Mouse (Mus musculus) testis, adult 2 months (tissue): ENCODE measurements around the gene Cramp1l. TPM values are rescaled to one million over a fixed set of nuclear protein-coding genes. Genes with fewer than 3 reads are reported as not detected.
A peak's percentile ranks its signal among the peaks of the same experiment; 100 is the strongest.

Experiments used
- H3K27ac ChIP-seq: fragments of 200-500 bp; 2 replicates; pipeline ENCODE4 v1.5.1; 2012; ENCODE audit warnings: low read depth, low read length; ENCODE audit not compliant: control insufficient read depth, insufficient read depth
- H3K27me3 ChIP-seq: fragments of 200-500 bp; 2 replicates; pipeline ENCODE4 v1.6.1; 2012; ENCODE audit warnings: mild to moderate bottlenecking, low read length, moderate library complexity; ENCODE audit not compliant: control insufficient read depth, insufficient read depth
- H3K36me3 ChIP-seq: fragments of 200-500 bp; 2 replicates; pipeline ENCODE4 v1.6.1; 2012; ENCODE audit warnings: mild to moderate bottlenecking, low read length; ENCODE audit not compliant: control insufficient read depth, insufficient read depth
- H3K4me1 ChIP-seq: fragments of 200-500 bp; 2 replicates; pipeline ENCODE4 v1.6.1; 2012; ENCODE audit warnings: low read length; ENCODE audit not compliant: control insufficient read depth, insufficient read depth
- H3K4me3 ChIP-seq: fragments of 200-500 bp; 2 replicates; pipeline ENCODE4 v1.5.1; 2012; ENCODE audit warnings: low read depth, mild to moderate bottlenecking, low read length, moderate library complexity, mixed read lengths; ENCODE audit not compliant: control insufficient read depth
- CTCF ChIP-seq: fragments of 200-500 bp; IDR thresholded peaks from 2 replicates; pipeline ENCODE4 v1.5.1; 2012; ENCODE audit warnings: low read depth, mild to moderate bottlenecking, inconsistent platforms, low read length, moderate library complexity; ENCODE audit not compliant: control insufficient read depth, insufficient read depth, insufficient replicate concordance
- POLR2A ChIP-seq: fragments of 200-500 bp; IDR thresholded peaks from 2 replicates; pipeline ENCODE4 v1.6.1; 2012; ENCODE audit warnings: low read depth, mild to moderate bottlenecking, inconsistent platforms, low read length, moderate library complexity; ENCODE audit not compliant: control insufficient read depth
- polyA plus RNA-seq: library from polyadenylated mRNA; depleted of rRNA; stranded (reverse); fragments of >200 nt; gene quantifications from 2 replicates; pipeline ENCODE4 v1.2.3, GENCODE M21; 2012

Gene Cramp1l
- polyA plus RNA-seq, 1 experiment = 27.6 TPM

GRCm38 (mm10) chr17:25047143-25047542, 31.6 kb upstream of the Cramp1l start:
- H3K27ac ChIP-seq = 0 out of 2 replicates have a peak overlapping the region, but pooled peaks have one; percentile 44
- H3K4me1 ChIP-seq = no peaks in the 10 kb centered on the region
- H3K36me3 ChIP-seq = peaks cover 4% of the 10 kb centered on the region
- no peak for TF ChIP-seq CTCF
- TF ChIP-seq POLR2A = no peak
- no peaks in the 10 kb centered on the region for H3K27me3 ChIP-seq
- H3K4me3 ChIP-seq = no peak overlapping the region

DNA sequence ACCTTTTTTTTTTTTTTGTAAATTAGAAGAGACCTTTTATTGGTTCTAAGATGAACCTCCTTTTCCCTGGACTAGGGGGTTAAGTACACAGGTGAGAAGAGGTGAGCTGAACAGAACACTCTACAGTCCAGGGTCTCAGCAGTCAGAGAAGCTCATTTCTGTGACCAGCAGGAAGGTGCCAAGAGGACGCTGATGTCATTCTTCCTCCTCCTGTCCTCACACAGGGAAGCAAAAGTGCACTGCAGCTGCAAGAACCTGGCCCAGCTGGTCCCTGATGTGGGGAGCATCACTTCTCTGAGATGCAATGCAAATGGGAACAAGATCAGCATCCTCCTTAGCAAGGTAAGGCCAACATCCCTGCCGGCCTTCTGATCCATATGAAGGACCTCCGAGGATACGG, 29.7 kb upstream of the Cramp1l start:
- no peaks in the 10 kb centered on the region for H3K4me1 ChIP-seq
- no peaks in the 10 kb centered on the region for H3K27me3 ChIP-seq
- H3K4me3 ChIP-seq = no peak overlapping the region
- TF ChIP-seq CTCF = no peak
- no peak for TF ChIP-seq POLR2A
- peaks cover 2% of the 10 kb centered on the region for H3K36me3 ChIP-seq
- H3K27ac ChIP-seq = no peak overlapping the region

DNA sequence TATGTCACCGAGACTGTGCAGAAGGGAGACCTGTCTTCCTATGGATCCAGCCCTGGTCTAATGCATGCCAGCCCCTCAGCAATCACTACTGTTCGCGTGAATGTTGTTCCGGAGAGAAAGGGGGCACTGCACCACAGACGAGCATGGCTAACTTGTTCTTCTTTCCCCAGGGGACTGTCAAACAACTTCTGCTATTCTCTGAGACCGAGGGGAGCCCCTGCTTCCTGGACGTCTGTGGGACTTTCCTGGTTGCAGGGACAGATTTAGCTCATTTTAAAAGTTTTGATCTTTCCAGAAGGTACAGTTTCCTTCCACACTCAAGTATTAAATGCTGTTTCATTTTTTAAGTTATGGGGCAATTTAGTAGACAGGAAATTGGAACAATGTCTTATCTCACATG, 29.3 kb upstream of the Cramp1l start:
- Histone ChIP-seq H3K36me3 (peaks cover 2% of the 10 kb centered on the region), H3K27ac (no peak overlapping the region), H3K4me1 (no peaks in the 10 kb centered on the region), H3K27me3 (no peaks in the 10 kb centered on the region), H3K4me3 (no peak overlapping the region)
- TF ChIP-seq CTCF (no peak), POLR2A (no peak)

GRCm38 (mm10) chr17:25036183-25036582, 20.6 kb upstream of the Cramp1l start:
- TF ChIP-seq CTCF (no peak), POLR2A (no peak)
- H3K36me3 ChIP-seq = peaks cover 9% of the 10 kb centered on the region

DNA sequence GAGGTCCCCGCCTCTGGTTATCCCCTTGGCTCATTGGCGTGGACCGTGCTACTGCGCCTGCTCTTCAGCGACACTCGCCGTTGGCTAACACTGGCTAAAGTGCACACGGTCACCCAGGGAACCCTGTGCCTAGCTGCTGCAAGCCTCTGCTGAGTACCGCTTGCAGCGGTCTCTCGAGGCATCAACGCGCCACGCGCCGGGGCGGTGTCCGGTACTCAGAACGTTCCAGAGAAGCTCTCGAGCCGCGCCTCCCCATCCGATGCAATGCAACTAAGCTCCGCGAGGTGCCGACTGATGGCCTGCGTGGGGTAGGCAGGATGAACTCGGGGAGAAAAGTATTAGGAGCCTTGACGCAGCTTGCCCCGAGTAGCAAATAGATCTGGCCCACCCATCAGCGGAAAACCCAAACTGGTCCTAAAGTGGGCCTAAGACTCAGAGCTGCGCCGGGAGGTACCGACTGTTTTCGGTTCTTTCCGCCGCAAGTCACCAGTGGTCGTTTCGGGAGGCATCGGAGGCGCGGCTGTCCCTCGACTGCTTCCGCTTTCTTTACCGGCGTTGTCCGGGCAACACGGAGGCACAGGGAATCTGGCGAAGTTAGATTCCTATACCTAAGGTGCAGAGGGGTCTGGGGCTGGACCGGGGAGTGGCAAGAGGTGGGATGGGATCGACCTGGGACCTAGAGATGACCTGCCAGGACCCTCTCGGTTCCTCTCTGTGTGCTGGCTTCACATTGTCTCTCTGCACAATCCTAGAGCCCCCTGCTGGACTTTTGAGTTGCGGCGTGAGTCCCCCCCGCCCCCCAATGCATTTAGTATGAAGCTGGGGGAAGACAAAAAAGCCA, 924 bp upstream of the Cramp1l start:
- H3K27ac ChIP-seq = peak overlapping the region; percentile 93
- no peaks in the 10 kb centered on the region; the same call in 1 of the 2 replicates for H3K4me1 ChIP-seq

More at GRCm38 (mm10) chr17:25036183-25036582, 20.6 kb upstream of the Cramp1l start:
- Histone ChIP-seq H3K27ac (no peak overlapping the region), H3K4me1 (no peaks in the 10 kb centered on the region; the same call in 1 of the 2 replicates), H3K27me3 (no peaks in the 10 kb centered on the region), H3K4me3 (no peak overlapping the region)

DNA sequence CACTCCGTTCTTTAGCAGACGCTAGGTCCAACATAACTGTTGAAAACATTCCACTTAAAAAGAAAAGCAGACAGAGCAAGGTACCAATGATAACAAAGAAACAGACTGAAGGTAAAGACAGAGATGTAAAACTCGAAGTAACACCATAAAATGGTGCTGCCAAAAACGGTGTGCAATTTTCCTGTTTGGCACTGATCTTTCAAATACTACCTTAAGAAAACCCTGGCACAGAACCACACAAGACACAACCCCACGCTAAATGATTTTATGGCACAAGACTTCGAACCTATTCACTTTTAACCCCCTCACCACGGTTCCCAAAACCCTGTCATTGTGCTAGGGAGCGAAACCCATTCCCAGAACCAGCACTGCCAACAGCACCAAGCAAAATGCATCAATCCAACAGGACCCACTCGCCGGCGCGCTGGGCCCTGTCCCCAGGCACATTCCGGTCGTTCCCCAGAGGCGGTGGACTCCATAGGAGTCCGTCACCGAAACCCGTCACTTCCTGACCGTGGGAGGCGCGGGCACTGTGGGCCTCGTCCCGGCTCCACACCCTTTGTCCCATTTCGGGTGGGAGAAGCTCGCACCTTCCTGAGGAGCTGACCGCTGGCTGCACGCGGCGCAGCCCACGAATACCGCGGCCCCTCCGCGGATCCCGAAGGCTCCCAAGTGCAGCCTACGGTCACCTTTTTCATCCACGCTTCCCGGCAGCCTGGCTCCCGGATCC, 582 bp downstream of the Cramp1l start:
- TF ChIP-seq CTCF = no peak
- TF ChIP-seq POLR2A = no peak
- peak overlapping the region; percentile 96 for H3K4me3 ChIP-seq
- H3K27me3 ChIP-seq = no peaks in the 10 kb centered on the region
- H3K27ac ChIP-seq = peak overlapping the region; percentile 76
- H3K4me1 ChIP-seq = no peaks in the 10 kb centered on the region; the same call in 1 of the 2 replicates
- H3K36me3 ChIP-seq = peaks cover 2% of the 10 kb centered on the region

More for the DNA sequence above, 924 bp upstream of the Cramp1l start:
- TF ChIP-seq POLR2A = peak; percentile 74
- TF ChIP-seq CTCF = no peak
- H3K27me3 ChIP-seq = no peaks in the 10 kb centered on the region
- peaks cover 2% of the 10 kb centered on the region for H3K36me3 ChIP-seq
- H3K4me3 ChIP-seq = peak overlapping the region; percentile 96

GRCm38 (mm10) chr17:25013606-25014501, 1.7 kb downstream of the Cramp1l start:
- H3K4me1 ChIP-seq = no peaks in the 10 kb centered on the region; the same call in 1 of the 2 replicates
- peaks cover 2% of the 10 kb centered on the region for H3K36me3 ChIP-seq
- TF ChIP-seq POLR2A (no peak; the same call in 1 of the 2 replicates), CTCF (no peak)
- no peaks in the 10 kb centered on the region for H3K27me3 ChIP-seq
- H3K4me3 ChIP-seq = peak overlapping the region; percentile 94
- H3K27ac ChIP-seq = peak overlapping the region; percentile 92
